Mouse (Mus musculus): Measurements from ENCODE around the gene Frem2. TPM values are rescaled to one million over a fixed set of nuclear protein-coding genes. Genes with fewer than 3 reads are reported as not detected.
A peak's percentile ranks its signal among the peaks of the same experiment; 100 is the strongest.

Frem2 gene
- polyA plus RNA-seq (2014; fragmentation: Nextera tagmentation; extraction: Ambion mirVana) = 4.9 TPM in 2 replicates

DNA sequence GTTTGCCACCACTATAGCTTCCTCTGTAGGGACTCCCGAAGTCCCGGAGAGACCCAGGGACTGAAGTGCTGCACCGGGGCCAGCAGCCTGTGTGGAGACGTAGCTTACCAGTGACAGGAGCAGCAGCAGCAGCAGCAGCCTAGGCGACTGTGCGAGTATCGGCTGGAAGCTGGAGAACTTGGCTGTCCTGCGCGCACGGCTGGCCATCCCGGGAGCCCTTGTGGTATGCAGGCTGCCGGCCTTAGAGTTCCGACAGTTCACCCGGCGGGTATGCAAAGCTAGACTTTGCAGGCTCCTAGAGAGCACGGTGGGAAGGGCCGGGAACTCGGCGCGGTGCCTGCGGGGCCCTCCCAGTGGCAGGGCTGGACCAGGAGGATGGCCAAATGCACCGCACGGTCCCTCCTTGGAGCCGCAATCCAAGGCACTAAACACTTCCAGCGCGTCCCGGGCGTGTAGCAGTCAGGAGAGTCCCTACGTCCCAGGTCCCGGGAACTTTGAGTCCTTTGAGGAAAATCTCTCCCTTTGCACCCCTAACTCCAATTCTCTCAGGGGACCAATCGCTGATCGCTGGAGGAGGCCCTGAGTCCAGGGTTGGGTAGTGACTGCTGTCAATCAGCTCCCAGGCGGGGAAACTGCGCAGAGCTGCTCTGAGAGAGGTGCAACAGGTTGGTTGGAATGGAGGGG lies at the start of gene Frem2:
TSS of gene Frem2 (minus strand) at position 478 of the 684 bp plus-strand sequence.
- Histone ChIP-seq H3K4me1 (ENCODE audit: control insufficient read depth, insufficient read depth, low read length) (0 out of 2 replicates have a peak, but pooled peaks cover 4% of the 10 kb centered on the region), H3K4me2 (ENCODE audit: low read depth, severe bottlenecking) (peak within 1 kb of the TSS; percentile 100), H3K4me3 (ENCODE audit: low read depth, low read length) (peak within 1 kb of the TSS; percentile 44), H3K9me3 (ENCODE audit: control insufficient read depth, low read length) (peaks cover 3% of the 10 kb centered on the region; the same call in 1 of the 2 replicates), H3K9ac (ENCODE audit: low read length) (peak within 1 kb of the TSS; percentile 47), H3K27me3 (ENCODE audit: control insufficient read depth, insufficient read depth, low read length) (peaks cover 16% of the 10 kb centered on the region), H3K27ac (replicated peaks; ENCODE audit: low read depth, low read length) (no peak within 1 kb of the TSS), H3K36me3 (ENCODE audit: control insufficient read depth, insufficient read depth, low read length) (no peaks in the 10 kb centered on the region)
- ATAC-seq (ENCODE audit: insufficient number of reproducible peaks, low FRiP score, low TSS enrichment, low read depth) = peak; percentile 91
- WGBS = 0% methylated on average over 34 of the region's 34 CpGs
- DNase-seq (ENCODE audit: low spot score) = peak; percentile 85

DNA sequence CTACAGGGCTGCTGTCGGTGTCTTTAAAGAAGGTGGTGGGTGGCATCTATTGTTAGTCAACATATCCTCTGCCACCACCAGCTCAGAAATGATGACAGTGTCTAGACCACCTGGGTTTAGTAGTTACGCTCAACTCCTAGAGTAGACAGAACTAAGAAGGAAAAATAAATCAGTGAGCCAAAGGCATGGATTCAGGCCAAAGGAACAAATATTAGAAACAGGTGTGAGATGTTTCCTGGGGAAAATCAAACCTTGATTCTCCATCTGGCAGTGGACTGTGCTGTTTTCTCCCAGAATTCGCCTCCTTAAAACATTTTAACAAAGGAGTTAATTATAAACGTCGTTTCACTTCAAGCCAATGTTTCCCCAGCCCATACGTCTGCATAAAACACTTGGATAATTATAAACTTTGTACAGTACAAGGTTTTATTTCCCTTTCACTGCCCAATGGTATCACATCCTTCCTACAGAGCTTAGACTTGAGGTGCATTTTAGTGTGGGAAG lies 48.9 kb upstream of the Frem2 start:
- Histone ChIP-seq H3K27ac (replicated peaks; ENCODE audit: low read depth, low read length) (no peak overlapping the region), H3K27me3 (ENCODE audit: control insufficient read depth, insufficient read depth, low read length) (no peaks in the 10 kb centered on the region), H3K36me3 (ENCODE audit: control insufficient read depth, insufficient read depth, low read length) (no peaks in the 10 kb centered on the region), H3K4me2 (ENCODE audit: low read depth, severe bottlenecking) (no peak overlapping the region), H3K9ac (ENCODE audit: low read length) (no peak overlapping the region), H3K4me3 (ENCODE audit: low read depth, low read length) (no peak overlapping the region), H3K4me1 (ENCODE audit: control insufficient read depth, insufficient read depth, low read length) (peaks cover 7% of the 10 kb centered on the region; the same call in 1 of the 2 replicates), H3K9me3 (ENCODE audit: control insufficient read depth, low read length) (no peaks in the 10 kb centered on the region)
- 21% methylated on average over 6 of the region's 6 CpGs for WGBS
- ATAC-seq (ENCODE audit: insufficient number of reproducible peaks, low FRiP score, low TSS enrichment, low read depth) (no peak), DNase-seq (ENCODE audit: low spot score) (no peak)

DNA sequence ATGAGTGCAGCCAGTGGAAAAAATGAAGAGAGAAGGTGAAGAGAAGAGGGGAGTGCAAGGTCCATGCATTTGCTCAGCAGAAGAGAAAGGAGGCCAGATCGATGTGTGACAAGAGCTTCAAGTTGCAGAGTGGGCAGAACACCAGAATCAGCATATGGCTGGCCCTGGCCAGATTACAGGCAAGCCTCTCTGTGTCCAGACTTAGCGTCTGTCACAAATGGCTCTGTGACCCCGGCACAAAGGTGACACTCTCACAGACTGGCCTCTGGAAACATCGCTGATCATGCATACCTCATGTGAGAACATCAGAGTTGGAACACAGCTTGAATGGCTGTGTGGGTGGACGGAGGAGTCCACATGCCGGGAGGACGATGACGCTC lies 46.0 kb upstream of the Frem2 start:
- H3K27ac ChIP-seq (replicated peaks; ENCODE audit: low read depth, low read length) = no peak overlapping the region
- no peak overlapping the region for H3K4me3 ChIP-seq (ENCODE audit: low read depth, low read length)
- H3K4me1 ChIP-seq (ENCODE audit: control insufficient read depth, insufficient read depth, low read length) = peaks cover 7% of the 10 kb centered on the region; the same call in 1 of the 2 replicates
- no peaks in the 10 kb centered on the region for H3K36me3 ChIP-seq (ENCODE audit: control insufficient read depth, insufficient read depth, low read length)
- DNase-seq (ENCODE audit: low spot score) (no peak), ATAC-seq (ENCODE audit: insufficient number of reproducible peaks, low FRiP score, low TSS enrichment, low read depth) (no peak)
- 76% methylated on average over 8 of the region's 8 CpGs for WGBS
- no peak overlapping the region for H3K4me2 ChIP-seq (ENCODE audit: low read depth, severe bottlenecking)
- no peaks in the 10 kb centered on the region for H3K27me3 ChIP-seq (ENCODE audit: control insufficient read depth, insufficient read depth, low read length)
- H3K9me3 ChIP-seq (ENCODE audit: control insufficient read depth, low read length) = no peaks in the 10 kb centered on the region
- H3K9ac ChIP-seq (ENCODE audit: low read length) = no peak overlapping the region

DNA sequence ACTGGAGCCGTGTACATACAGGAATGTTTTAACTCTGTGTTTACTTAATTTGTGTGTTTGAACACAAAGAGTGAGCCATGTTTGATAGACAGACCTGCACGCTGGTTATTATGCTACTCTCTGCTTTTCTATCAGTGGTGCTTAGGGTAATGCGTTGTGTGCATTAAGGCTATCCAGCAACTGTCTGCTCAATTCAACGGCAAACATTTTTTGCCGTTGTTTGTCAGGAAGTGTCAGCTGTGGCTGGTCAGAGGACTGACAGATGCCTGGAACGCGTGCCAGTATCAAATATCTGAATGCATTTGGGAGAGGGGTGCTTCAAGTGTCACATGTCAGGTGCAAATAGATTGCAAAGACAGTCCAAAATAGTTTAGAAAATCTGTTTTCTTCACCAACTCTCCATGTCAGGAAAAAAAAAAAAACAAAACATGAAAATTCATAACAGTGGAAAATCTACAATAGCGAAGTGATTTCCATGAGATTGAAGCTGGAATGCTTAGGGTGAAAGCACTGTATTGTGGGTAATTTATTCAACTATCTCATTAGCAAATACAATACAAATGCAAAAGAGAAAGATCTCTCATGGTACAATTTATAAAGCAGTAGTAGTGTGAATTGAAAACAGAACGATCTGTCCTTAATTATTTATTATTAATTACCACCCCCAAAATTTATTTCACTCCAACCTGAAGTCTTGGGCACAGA lies 45.4 kb upstream of the Frem2 start:
- H3K4me2 ChIP-seq (ENCODE audit: low read depth, severe bottlenecking) = no peak overlapping the region
- no peaks in the 10 kb centered on the region for H3K27me3 ChIP-seq (ENCODE audit: control insufficient read depth, insufficient read depth, low read length)
- no peak for DNase-seq (ENCODE audit: low spot score)
- no peak for ATAC-seq (ENCODE audit: insufficient number of reproducible peaks, low FRiP score, low TSS enrichment, low read depth)
- H3K36me3 ChIP-seq (ENCODE audit: control insufficient read depth, insufficient read depth, low read length) = no peaks in the 10 kb centered on the region
- no peaks in the 10 kb centered on the region for H3K9me3 ChIP-seq (ENCODE audit: control insufficient read depth, low read length)
- H3K27ac ChIP-seq (replicated peaks; ENCODE audit: low read depth, low read length) = no peak overlapping the region
- no peak overlapping the region for H3K9ac ChIP-seq (ENCODE audit: low read length)
- H3K4me1 ChIP-seq (ENCODE audit: control insufficient read depth, insufficient read depth, low read length) = peaks cover 7% of the 10 kb centered on the region; the same call in 1 of the 2 replicates
- WGBS = 76% methylated on average over 9 of the region's 9 CpGs
- no peak overlapping the region for H3K4me3 ChIP-seq (ENCODE audit: low read depth, low read length)

DNA sequence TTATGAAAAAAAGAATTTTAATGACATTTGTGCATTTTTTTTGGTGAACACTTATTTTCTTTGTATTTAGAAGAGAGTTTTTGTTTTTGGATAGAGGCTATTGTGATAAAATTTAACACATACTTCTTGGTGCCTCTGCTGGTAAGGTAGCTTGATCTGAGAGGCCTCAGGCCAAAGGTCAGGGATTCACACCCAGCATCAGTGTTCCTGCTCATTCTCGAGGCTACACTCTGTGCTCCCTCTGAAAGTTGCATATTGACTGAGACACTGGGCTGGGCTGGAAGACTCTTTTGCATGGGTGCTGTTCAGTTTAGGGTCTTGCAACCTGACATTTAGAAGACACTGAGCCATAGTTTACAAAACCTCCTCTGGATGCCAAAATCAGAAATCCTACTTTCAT lies 44.8 kb upstream of the Frem2 start:
- H3K27me3 ChIP-seq (ENCODE audit: control insufficient read depth, insufficient read depth, low read length) = no peaks in the 10 kb centered on the region
- H3K4me3 ChIP-seq (ENCODE audit: low read depth, low read length) = no peak overlapping the region
- no peaks in the 10 kb centered on the region for H3K36me3 ChIP-seq (ENCODE audit: control insufficient read depth, insufficient read depth, low read length)
- 62% methylated on average over 1 of the region's 1 CpGs for WGBS
- H3K4me2 ChIP-seq (ENCODE audit: low read depth, severe bottlenecking) = no peak overlapping the region
- no peak overlapping the region for H3K27ac ChIP-seq (replicated peaks; ENCODE audit: low read depth, low read length)
- ATAC-seq (ENCODE audit: insufficient number of reproducible peaks, low FRiP score, low TSS enrichment, low read depth) (no peak), DNase-seq (ENCODE audit: low spot score) (no peak)
- no peak overlapping the region for H3K9ac ChIP-seq (ENCODE audit: low read length)
- H3K9me3 ChIP-seq (ENCODE audit: control insufficient read depth, low read length) = no peaks in the 10 kb centered on the region
- peaks cover 7% of the 10 kb centered on the region; the same call in 1 of the 2 replicates for H3K4me1 ChIP-seq (ENCODE audit: control insufficient read depth, insufficient read depth, low read length)

DNA sequence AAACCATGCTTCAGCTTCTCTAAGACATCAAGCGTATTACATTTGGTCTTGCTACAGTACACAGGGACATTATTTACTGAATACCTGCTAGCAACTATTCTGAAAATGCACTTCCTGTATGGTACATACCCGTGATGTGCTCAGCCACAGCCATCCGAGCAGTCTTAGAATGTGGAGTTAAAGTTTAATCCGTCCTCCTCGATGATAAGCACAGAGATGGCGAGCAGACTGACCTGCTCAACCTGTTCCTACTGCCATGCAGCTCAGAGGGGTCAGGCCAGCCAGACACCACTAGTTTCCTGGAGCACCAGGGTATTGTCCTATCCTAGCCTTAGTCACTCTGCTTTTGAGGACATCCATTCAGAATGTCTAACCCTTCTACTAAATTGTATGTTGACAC lies 30.6 kb upstream of the Frem2 start:
- no peaks in the 10 kb centered on the region for H3K27me3 ChIP-seq (ENCODE audit: control insufficient read depth, insufficient read depth, low read length)
- DNase-seq (ENCODE audit: low spot score) (no peak), ATAC-seq (ENCODE audit: insufficient number of reproducible peaks, low FRiP score, low TSS enrichment, low read depth) (no peak)
- 85% methylated on average over 6 of the region's 6 CpGs for WGBS
- no peak overlapping the region for H3K9ac ChIP-seq (ENCODE audit: low read length)
- H3K4me3 ChIP-seq (ENCODE audit: low read depth, low read length) = no peak overlapping the region
- no peak overlapping the region for H3K27ac ChIP-seq (replicated peaks; ENCODE audit: low read depth, low read length)
- H3K4me1 ChIP-seq (ENCODE audit: control insufficient read depth, insufficient read depth, low read length) = no peaks in the 10 kb centered on the region
- H3K9me3 ChIP-seq (ENCODE audit: control insufficient read depth, low read length) = no peaks in the 10 kb centered on the region
- H3K4me2 ChIP-seq (ENCODE audit: low read depth, severe bottlenecking) = no peak overlapping the region
- no peaks in the 10 kb centered on the region for H3K36me3 ChIP-seq (ENCODE audit: control insufficient read depth, insufficient read depth, low read length)

DNA sequence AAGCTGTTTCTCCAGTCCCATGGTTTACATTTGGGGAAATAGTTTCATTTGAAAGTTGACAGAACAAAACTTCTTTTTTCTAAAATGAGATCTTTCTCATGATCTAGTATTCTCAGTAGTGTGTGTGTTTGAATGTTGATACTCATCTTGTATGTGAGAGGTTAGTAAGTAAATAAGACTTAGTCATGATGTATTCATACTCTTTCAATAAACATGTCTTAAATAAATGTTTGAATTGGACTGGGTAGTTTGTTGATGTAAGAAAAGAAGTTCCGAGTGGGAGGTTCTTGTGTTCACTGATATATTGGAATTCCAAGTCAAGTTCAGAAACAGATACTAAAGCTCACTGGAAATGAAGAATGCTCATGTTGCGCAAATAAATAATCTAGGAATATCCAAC lies 25.1 kb upstream of the Frem2 start:
- no peaks in the 10 kb centered on the region for H3K4me1 ChIP-seq (ENCODE audit: control insufficient read depth, insufficient read depth, low read length)
- ATAC-seq (ENCODE audit: insufficient number of reproducible peaks, low FRiP score, low TSS enrichment, low read depth) (no peak), DNase-seq (ENCODE audit: low spot score) (no peak)
- H3K27ac ChIP-seq (replicated peaks; ENCODE audit: low read depth, low read length) = no peak overlapping the region
- no peak overlapping the region for H3K9ac ChIP-seq (ENCODE audit: low read length)
- no peak overlapping the region for H3K4me3 ChIP-seq (ENCODE audit: low read depth, low read length)
- no peaks in the 10 kb centered on the region for H3K36me3 ChIP-seq (ENCODE audit: control insufficient read depth, insufficient read depth, low read length)
- H3K27me3 ChIP-seq (ENCODE audit: control insufficient read depth, insufficient read depth, low read length) = no peaks in the 10 kb centered on the region
- 96% methylated on average over 2 of the region's 2 CpGs for WGBS
- no peaks in the 10 kb centered on the region for H3K9me3 ChIP-seq (ENCODE audit: control insufficient read depth, low read length)
- H3K4me2 ChIP-seq (ENCODE audit: low read depth, severe bottlenecking) = no peak overlapping the region

DNA sequence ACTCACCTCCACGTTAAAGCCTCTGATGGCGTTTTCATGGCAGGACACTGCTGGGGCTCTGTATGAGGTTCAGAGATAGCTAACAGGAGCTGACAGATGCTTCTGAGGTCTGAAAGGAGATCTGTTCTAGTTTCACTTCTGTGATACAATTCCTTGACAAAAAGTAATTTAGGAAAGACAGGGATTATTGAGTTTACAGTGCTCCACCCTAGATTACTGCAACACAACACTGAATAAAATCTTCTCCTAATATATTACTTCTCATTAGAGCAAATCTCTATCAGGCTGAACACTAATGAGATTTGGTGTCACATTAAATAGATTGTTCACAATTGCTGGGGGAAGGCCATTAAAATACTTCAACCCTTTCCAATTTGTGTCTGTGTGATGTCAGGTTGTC lies 23.7 kb upstream of the Frem2 start:
- Histone ChIP-seq H3K36me3 (ENCODE audit: control insufficient read depth, insufficient read depth, low read length) (no peaks in the 10 kb centered on the region), H3K4me3 (ENCODE audit: low read depth, low read length) (no peak overlapping the region), H3K9ac (ENCODE audit: low read length) (no peak overlapping the region), H3K9me3 (ENCODE audit: control insufficient read depth, low read length) (no peaks in the 10 kb centered on the region), H3K4me2 (ENCODE audit: low read depth, severe bottlenecking) (no peak overlapping the region), H3K27me3 (ENCODE audit: control insufficient read depth, insufficient read depth, low read length) (no peaks in the 10 kb centered on the region), H3K4me1 (ENCODE audit: control insufficient read depth, insufficient read depth, low read length) (no peaks in the 10 kb centered on the region), H3K27ac (replicated peaks; ENCODE audit: low read depth, low read length) (no peak overlapping the region)
- ATAC-seq (ENCODE audit: insufficient number of reproducible peaks, low FRiP score, low TSS enrichment, low read depth) = no peak
- WGBS = 36% methylated on average over 2 of the region's 2 CpGs
- DNase-seq (ENCODE audit: low spot score) = no peak

Measured in limb, embryonic 11.5 days (tissue).